Mouse (Mus musculus) urinary bladder, postnatal 4 days (tissue): ENCODE results near the gene Tab1.

Experiments
- DNase-seq, 2 experiments: peaks; one replicate each; pipeline ENCODE4 v3.0.0; 2021 to 2022; ENCODE audit warnings: low spot score in 2 of 2

Gene Tab1

GRCm38 (mm10) chr15:80206057-80206565 is 73.2 kb downstream of the Tab1 start:
- DNase-seq = no peak

- no peak for DNase-seq
Observed at GRCm38 (mm10) chr15:80208446-80208845, 75.5 kb downstream of the Tab1 start.
